Mouse (Mus musculus): ENCODE measurements around the gene 4930562C15Rik. TPM values are rescaled to one million over a fixed set of nuclear protein-coding genes. Genes with fewer than 3 reads are reported as not detected.
A peak's percentile ranks its signal among the peaks of the same experiment; 100 is the strongest.
"Not testable (repeated sequence)": the region's sequence is repeated elsewhere in the genome, so short reads cannot be mapped to it uniquely, and the experiment has no call there.

The 4930562C15Rik gene
- polyA plus RNA-seq (2015; fragmentation: Nextera tagmentation; extraction: Ambion mirVana): 0.05 TPM in 1 of 2 replicates, not detected in the other

DNA sequence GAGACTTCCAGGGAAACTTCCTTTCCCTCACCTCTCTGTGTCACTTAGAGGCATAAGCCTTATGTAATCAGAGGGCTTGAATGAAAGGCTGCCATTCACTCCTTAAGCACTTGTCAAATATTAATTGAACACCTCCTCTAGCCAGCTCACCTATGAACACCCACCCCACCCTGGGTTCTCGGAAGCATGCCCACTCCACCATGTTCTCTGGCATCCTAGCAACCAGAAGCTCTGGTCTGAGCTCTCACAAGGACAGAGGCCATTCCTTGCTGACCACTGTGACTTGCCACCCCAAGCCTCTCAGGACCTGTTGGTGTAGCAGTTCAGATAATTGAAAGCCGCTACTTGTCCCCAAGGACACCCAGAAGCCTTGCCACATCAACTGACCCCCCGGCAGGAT, at the start of gene 4930562C15Rik:
4930562C15Rik (plus strand) TSS at position 226 of the 400 bp plus-strand sequence.
- Histone ChIP-seq H3K4me1 (ENCODE audit: control insufficient read depth, low read depth, low read length) (peaks cover 5% of the 10 kb centered on the region), H3K36me3 (ENCODE audit: control insufficient read depth, insufficient read depth) (no peaks in the 10 kb centered on the region), H3K4me3 (ENCODE audit: low read depth, low read length) (no peak within 1 kb of the TSS), H3K27me3 (ENCODE audit: control insufficient read depth, insufficient read depth, low read depth, low read length) (no peaks in the 10 kb centered on the region), H3K4me2 (ENCODE audit: low read depth, low read length) (no peak within 1 kb of the TSS), H3K27ac (ENCODE audit: low read length) (no peak within 1 kb of the TSS), H3K9me3 (replicated peaks; ENCODE audit: control insufficient read depth, low read length) (no peaks in the 10 kb centered on the region), H3K9ac (ENCODE audit: low read depth, low read length) (no peak within 1 kb of the TSS)
- WGBS (ENCODE audit: insufficient replicate concordance): 65% methylated on average over 3 of the region's 3 CpGs
- ATAC-seq (ENCODE audit: low read depth): no peak

DNA sequence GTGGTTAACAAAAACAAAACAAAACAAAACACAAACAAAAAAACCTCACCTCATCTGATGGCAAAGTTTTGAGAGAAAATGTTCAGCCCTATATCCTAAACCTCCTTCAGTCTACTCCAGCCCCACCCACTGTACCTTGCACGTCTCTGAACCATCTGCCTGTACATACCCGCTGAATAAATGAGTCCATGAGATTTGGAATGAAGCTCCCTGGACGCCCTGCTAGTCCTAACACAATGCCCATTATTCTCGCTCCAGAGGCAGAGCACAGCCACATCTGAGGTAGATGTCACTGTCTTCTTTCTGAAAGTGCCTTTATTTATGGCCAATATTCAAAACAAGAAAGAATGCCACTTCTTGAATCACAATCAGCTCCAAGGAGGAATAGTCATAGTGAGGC, 49.5 kb upstream of the 4930562C15Rik start:
- 71% methylated on average over 4 of the region's 4 CpGs for WGBS (ENCODE audit: insufficient replicate concordance)

DNA sequence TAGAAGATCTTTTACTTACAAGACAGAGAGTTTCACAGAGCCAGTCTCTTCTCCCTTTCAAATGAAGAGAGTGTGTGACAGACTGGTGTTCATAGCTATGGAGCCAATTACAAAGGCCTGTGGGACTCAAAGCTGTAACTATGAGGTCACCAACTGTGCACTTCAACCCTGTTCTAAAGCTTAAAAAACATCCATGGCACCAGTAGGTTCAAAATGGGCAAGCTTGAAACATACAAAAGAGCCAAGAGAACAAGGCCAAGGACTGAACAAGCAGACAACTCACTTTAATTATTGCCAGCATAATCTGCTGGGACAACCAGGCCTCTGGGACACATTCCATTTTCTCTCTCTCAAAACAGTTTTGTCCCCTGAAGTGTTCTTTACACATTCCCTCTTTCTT, 47.0 kb upstream of the 4930562C15Rik start:
- Histone ChIP-seq H3K4me2 (ENCODE audit: low read depth, low read length) (no peak overlapping the region), H3K27me3 (ENCODE audit: control insufficient read depth, insufficient read depth, low read depth, low read length) (no peaks in the 10 kb centered on the region), H3K9ac (ENCODE audit: low read depth, low read length) (no peak overlapping the region), H3K4me1 (ENCODE audit: control insufficient read depth, low read depth, low read length) (peaks cover 11% of the 10 kb centered on the region), H3K9me3 (replicated peaks; ENCODE audit: control insufficient read depth, low read length) (no peaks in the 10 kb centered on the region), H3K36me3 (ENCODE audit: control insufficient read depth, insufficient read depth) (no peaks in the 10 kb centered on the region), H3K4me3 (ENCODE audit: low read depth, low read length) (no peak overlapping the region), H3K27ac (ENCODE audit: low read length) (no peak overlapping the region)
- ATAC-seq (ENCODE audit: low read depth): no peak

More for the DNA sequence above, 49.5 kb upstream of the 4930562C15Rik start:
- ATAC-seq (ENCODE audit: low read depth): no peak
- H3K4me2 ChIP-seq (ENCODE audit: low read depth, low read length): no peak overlapping the region
- no peaks in the 10 kb centered on the region for H3K27me3 ChIP-seq (ENCODE audit: control insufficient read depth, insufficient read depth, low read depth, low read length)
- no peaks in the 10 kb centered on the region for H3K9me3 ChIP-seq (replicated peaks; ENCODE audit: control insufficient read depth, low read length)
- H3K4me3 ChIP-seq (ENCODE audit: low read depth, low read length): no peak overlapping the region
- H3K9ac ChIP-seq (ENCODE audit: low read depth, low read length): no peak overlapping the region
- peaks cover 11% of the 10 kb centered on the region for H3K4me1 ChIP-seq (ENCODE audit: control insufficient read depth, low read depth, low read length)
- no peaks in the 10 kb centered on the region for H3K36me3 ChIP-seq (ENCODE audit: control insufficient read depth, insufficient read depth)
- no peak overlapping the region for H3K27ac ChIP-seq (ENCODE audit: low read length)

DNA sequence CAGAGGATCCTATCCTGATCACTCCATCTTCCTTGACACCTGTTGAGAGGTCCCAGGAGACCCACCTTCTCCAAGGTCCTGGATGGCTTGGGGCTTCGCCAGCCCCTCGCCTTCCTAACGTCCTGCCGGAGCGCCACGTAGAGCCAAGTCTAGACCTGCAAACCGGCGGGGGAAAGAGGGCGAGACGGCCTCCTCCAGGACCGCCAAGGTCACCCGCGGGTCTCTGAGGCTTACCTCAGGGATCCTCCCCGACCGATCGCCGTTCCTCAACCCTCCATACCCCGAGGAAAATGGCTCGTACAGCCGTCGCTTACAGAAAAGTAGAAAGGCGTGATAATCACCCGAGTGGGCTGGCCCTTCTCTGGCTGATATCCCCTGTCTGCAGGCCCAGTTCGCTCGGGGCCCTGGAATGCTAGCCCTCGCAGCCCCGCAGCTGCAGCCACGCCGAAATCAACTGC, 45.9 kb upstream of the 4930562C15Rik start:
- H3K9ac ChIP-seq (ENCODE audit: low read depth, low read length): peak overlapping the region; percentile 82

DNA sequence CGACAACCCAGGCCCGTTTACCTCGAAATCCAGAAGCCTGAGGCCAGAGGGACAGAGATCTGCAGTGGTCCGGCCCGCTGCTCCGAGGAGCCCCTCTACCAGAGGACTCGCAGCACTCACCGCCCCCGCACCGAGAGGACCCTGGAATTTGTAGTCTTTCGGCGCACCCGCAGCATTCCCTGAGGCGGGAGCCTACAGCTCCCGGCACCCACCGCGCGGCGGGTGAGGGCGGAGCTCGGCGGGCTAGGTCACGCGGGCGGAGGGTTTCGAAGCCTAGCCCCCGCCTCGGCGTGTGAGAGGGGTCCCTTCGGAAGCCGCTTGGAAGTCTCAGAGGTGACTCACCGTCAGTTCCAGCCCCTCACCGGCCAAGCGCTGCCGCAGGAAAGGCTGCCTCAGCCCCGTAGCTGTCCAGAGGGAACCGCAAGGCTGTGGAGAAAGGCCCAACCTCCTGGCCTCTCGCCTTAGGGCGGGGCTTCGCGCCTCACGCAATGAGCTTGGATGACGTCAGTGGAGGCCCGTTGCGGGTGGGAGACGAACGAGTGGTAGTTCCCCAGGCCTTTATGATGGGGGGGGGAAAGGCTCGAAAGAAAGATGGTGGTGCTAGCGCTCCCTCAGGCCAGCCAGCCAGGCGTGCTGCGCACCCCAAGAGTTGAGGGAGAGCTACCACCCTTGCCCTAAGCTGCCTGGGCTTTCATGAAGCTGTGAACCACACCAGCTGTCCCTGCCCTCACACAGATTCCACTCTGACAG, 45.2 kb upstream of the 4930562C15Rik start, which contains the start of gene Cdip1:
Cdip1 (minus strand) TSS at position 483 of the 750 bp plus-strand sequence.
- Histone ChIP-seq H3K9ac (ENCODE audit: low read depth, low read length) (peak within 1 kb of the TSS; percentile 82), H3K4me1 (ENCODE audit: control insufficient read depth, low read depth, low read length) (peaks cover 11% of the 10 kb centered on the region), H3K27me3 (ENCODE audit: control insufficient read depth, insufficient read depth, low read depth, low read length) (no peaks in the 10 kb centered on the region), H3K4me2 (ENCODE audit: low read depth, low read length) (peak within 1 kb of the TSS; percentile 94), H3K9me3 (replicated peaks; ENCODE audit: control insufficient read depth, low read length) (no peaks in the 10 kb centered on the region), H3K27ac (ENCODE audit: low read length) (peak within 1 kb of the TSS; percentile 86), H3K36me3 (ENCODE audit: control insufficient read depth, insufficient read depth) (no peaks in the 10 kb centered on the region), H3K4me3 (ENCODE audit: low read depth, low read length) (peak within 1 kb of the TSS; percentile 88)
- WGBS (ENCODE audit: insufficient replicate concordance): under 1% methylated on average over 51 of the region's 51 CpGs
- ATAC-seq (ENCODE audit: low read depth): peak; percentile 97

More for the DNA sequence above, 45.9 kb upstream of the 4930562C15Rik start:
- H3K36me3 ChIP-seq (ENCODE audit: control insufficient read depth, insufficient read depth): no peaks in the 10 kb centered on the region
- under 1% methylated on average over 29 of the region's 29 CpGs for WGBS (ENCODE audit: insufficient replicate concordance)
- peak overlapping the region; percentile 53 for H3K27ac ChIP-seq (ENCODE audit: low read length)
- H3K4me3 ChIP-seq (ENCODE audit: low read depth, low read length): peak overlapping the region; percentile 88
- H3K27me3 ChIP-seq (ENCODE audit: control insufficient read depth, insufficient read depth, low read depth, low read length): no peaks in the 10 kb centered on the region
- peaks cover 11% of the 10 kb centered on the region for H3K4me1 ChIP-seq (ENCODE audit: control insufficient read depth, low read depth, low read length)
- no peaks in the 10 kb centered on the region for H3K9me3 ChIP-seq (replicated peaks; ENCODE audit: control insufficient read depth, low read length)
- peak; percentile 28 for ATAC-seq (ENCODE audit: low read depth)
- peak overlapping the region; percentile 94 for H3K4me2 ChIP-seq (ENCODE audit: low read depth, low read length)

DNA sequence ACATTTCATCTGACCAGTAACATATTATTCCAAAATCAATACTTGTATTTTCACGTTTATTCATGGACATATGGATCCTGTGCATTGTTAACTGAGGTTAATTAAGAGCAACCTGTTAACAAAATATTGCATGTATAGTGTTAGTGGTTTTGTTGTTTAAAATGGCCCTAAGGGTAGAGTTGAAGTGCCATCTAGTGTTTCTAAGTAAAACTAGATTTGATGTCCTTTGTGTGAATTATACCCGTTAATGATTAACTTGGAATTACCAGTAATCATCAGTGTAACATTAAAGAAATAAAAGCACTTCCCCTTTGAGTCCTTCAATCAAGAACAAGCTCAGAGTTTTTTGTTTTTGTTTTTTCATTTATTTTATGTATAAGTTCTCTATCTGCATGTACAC, 43.9 kb upstream of the 4930562C15Rik start:
- WGBS (ENCODE audit: insufficient replicate concordance): 47% methylated on average over 2 of the region's 2 CpGs
- Histone ChIP-seq H3K9ac (ENCODE audit: low read depth, low read length) (no peak overlapping the region), H3K4me3 (ENCODE audit: low read depth, low read length) (no peak overlapping the region), H3K27ac (ENCODE audit: low read length) (no peak overlapping the region), H3K36me3 (ENCODE audit: control insufficient read depth, insufficient read depth) (no peaks in the 10 kb centered on the region), H3K4me2 (ENCODE audit: low read depth, low read length) (no peak overlapping the region), H3K27me3 (ENCODE audit: control insufficient read depth, insufficient read depth, low read depth, low read length) (no peaks in the 10 kb centered on the region), H3K4me1 (ENCODE audit: control insufficient read depth, low read depth, low read length) (peaks cover 11% of the 10 kb centered on the region), H3K9me3 (replicated peaks; ENCODE audit: control insufficient read depth, low read length) (no peaks in the 10 kb centered on the region)
- ATAC-seq (ENCODE audit: low read depth): no peak

DNA sequence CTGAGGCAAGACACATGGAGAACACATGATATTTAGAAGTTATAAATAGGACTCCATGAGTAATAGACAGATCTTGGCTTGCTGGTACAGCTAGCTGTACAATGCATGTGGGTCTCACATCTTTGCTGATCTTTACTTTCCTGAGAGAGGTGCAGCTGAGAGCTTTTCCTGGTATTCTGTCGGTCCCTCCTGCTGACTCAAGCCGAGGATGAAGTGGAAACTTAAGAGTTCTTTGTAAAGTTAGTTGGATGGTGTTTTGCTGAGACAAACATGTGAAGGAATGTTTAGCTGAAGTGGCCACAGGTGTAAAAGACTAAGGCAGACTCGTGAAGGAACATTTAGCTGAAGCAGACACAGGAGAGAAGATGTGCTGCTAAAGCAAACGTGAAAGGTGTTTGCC, 38.6 kb upstream of the 4930562C15Rik start:
- ATAC-seq (ENCODE audit: low read depth): no peak
- H3K4me1 ChIP-seq (ENCODE audit: control insufficient read depth, low read depth, low read length): no peaks in the 10 kb centered on the region
- no peaks in the 10 kb centered on the region for H3K9me3 ChIP-seq (replicated peaks; ENCODE audit: control insufficient read depth, low read length)
- H3K36me3 ChIP-seq (ENCODE audit: control insufficient read depth, insufficient read depth): no peaks in the 10 kb centered on the region
- WGBS (ENCODE audit: insufficient replicate concordance): 55% methylated on average over 4 of the region's 4 CpGs
- no peak overlapping the region for H3K27ac ChIP-seq (ENCODE audit: low read length)
- no peak overlapping the region for H3K4me3 ChIP-seq (ENCODE audit: low read depth, low read length)
- no peak overlapping the region for H3K9ac ChIP-seq (ENCODE audit: low read depth, low read length)
- H3K4me2 ChIP-seq (ENCODE audit: low read depth, low read length): no peak overlapping the region
- no peaks in the 10 kb centered on the region for H3K27me3 ChIP-seq (ENCODE audit: control insufficient read depth, insufficient read depth, low read depth, low read length)

DNA sequence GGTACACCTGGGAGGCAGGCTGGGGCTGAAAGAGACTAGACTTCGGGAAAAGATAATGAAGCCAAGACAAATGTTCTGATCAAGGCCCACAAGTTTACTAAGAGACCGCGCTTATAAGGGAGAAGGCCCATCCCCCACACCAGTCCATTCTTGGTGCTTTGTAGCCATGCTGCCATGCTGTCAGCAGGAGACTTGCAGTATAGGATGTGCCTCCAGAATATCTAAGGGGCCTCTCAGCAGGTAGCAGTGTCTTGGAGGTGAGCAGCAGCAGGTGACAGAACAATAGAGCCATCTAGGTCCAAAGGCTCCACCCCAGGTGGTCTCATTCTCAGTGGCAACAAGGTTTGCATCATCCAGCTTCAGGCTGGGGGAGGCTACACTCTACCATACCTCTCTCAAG, 16.9 kb upstream of the 4930562C15Rik start:
- Histone ChIP-seq H3K4me2 (ENCODE audit: low read depth, low read length) (no peak overlapping the region), H3K9me3 (replicated peaks; ENCODE audit: control insufficient read depth, low read length) (peaks cover 5% of the 10 kb centered on the region), H3K4me3 (ENCODE audit: low read depth, low read length) (no peak overlapping the region), H3K27me3 (ENCODE audit: control insufficient read depth, insufficient read depth, low read depth, low read length) (no peaks in the 10 kb centered on the region), H3K36me3 (ENCODE audit: control insufficient read depth, insufficient read depth) (no peaks in the 10 kb centered on the region), H3K4me1 (ENCODE audit: control insufficient read depth, low read depth, low read length) (no peaks in the 10 kb centered on the region), H3K9ac (ENCODE audit: low read depth, low read length) (no peak overlapping the region), H3K27ac (ENCODE audit: low read length) (no peak overlapping the region)
- no peak for ATAC-seq (ENCODE audit: low read depth)
- 83% methylated on average over 3 of the region's 3 CpGs for WGBS (ENCODE audit: insufficient replicate concordance)

DNA sequence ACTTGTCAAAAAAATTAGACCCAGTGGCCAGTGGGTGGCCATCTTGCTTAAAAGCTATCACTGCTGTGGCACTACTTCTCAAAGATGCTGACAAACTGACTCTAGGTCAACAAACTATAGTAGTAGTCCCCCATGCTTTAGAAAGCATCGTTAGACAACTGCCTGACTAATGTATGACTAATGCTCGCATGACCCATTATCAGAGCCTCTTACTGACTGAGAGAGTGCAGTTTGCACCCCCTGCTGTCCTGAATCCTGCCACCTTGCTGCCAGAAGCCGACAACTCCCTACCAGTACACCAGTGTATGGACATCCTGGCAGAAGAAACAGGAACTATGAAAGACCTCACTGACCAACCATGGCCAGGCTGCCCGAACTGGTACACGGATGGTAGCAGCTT, 10.8 kb upstream of the 4930562C15Rik start:
- H3K4me2 ChIP-seq (ENCODE audit: low read depth, low read length); ATAC-seq (ENCODE audit: low read depth); H3K36me3 ChIP-seq (ENCODE audit: control insufficient read depth, insufficient read depth); H3K4me1 ChIP-seq (ENCODE audit: control insufficient read depth, low read depth, low read length); H3K9me3 ChIP-seq (replicated peaks; ENCODE audit: control insufficient read depth, low read length); H3K27ac ChIP-seq (ENCODE audit: low read length); H3K4me3 ChIP-seq (ENCODE audit: low read depth, low read length); H3K27me3 ChIP-seq (ENCODE audit: control insufficient read depth, insufficient read depth, low read depth, low read length); H3K9ac ChIP-seq (ENCODE audit: low read depth, low read length): not testable (repeated sequence)
- 65% methylated on average over 5 of the region's 5 CpGs for WGBS (ENCODE audit: insufficient replicate concordance)
